Mouse (Mus musculus) testis, postnatal 10 days (tissue): ENCODE results near the gene Ppp4r4.
"Not testable (repeated sequence)": the region's sequence is repeated elsewhere in the genome, so short reads cannot be mapped to it uniquely, and the experiment has no call there.

ENCODE experiments used
- DNase-seq: peaks from one replicate; pipeline ENCODE4 v3.0.0; 2021; ENCODE audit warnings: low spot score

Ppp4r4 gene

DNA sequence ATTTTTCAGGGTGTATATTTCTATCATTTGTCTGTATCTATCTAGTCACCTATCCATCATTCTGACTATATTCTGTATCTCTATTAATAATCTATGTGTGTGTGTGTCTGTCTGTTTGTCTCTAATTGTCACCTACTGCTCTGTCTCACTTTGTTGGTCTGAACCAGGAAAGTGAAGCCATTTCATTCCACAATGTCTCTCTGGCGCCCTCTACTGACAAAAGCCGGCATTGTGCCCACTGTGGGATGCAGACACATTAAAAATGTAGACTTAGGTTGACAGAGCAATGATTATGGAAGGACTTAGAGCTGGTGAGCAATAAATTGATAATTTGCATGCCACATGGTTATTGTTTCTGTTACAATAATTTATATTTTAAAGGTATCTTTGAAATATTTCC is 111.3 kb downstream of the Ppp4r4 start:
- DNase-seq, result peak; percentile 95

DNA sequence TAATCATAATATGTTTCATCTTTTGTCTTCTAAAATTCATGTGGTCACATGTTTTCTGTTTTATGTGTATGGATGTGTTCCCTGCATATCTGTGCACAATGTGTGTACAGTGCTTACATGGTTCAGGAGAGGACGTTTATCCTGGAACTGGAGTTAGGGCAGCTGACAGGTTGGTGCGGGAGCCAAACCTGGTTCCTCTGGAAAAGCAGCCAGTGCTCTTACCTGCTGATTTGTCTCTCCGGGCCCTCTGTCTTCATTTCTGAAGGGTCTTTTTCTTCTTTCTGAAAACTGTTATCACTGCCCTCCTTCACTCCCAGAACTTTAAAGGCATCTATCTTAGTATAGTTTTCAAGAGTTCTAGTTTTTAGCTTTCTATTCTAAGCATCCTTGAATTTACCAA is 111.7 kb downstream of the Ppp4r4 start:
- DNase-seq, result no peak

DNA sequence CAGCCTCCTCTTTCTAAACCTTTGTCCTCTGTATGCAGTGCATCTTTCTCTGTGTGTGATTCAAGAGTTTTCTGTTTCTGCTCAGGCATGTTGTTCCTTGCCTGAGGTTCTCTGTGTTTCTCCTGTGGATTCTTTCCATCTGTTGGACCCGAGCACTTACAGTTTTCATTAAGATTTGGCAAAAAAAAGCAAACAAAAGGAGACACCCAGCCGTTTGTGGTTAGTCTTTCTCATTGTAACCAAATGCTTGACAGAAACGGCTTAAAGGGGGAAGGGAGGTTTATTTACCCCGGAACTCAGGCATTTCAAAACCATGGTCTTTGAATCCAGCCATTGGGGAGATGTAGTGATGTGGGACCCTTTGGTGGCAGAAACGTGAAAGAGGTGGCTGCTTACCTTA is 112.5 kb downstream of the Ppp4r4 start:
- DNase-seq, result no peak

DNA sequence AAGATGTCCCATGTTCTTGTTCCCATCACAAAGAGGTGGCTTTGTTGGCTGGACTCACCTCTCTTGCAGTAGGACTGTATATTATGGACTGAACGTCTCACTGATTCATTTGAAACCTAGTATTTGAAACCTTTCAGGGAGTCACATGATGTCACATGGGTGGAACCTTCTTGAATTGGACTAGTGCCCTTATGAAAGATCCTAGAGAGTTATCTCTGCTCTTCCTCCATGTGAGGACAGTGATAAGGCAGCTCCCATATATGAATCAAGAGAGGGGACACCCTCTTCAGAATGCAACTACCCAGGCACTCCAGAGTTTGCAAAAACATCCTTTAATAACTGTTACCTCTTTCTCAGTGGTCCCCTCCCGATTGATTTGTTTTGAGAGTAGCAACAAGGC is 114.2 kb downstream of the Ppp4r4 start:
- DNase-seq, result no peak

DNA sequence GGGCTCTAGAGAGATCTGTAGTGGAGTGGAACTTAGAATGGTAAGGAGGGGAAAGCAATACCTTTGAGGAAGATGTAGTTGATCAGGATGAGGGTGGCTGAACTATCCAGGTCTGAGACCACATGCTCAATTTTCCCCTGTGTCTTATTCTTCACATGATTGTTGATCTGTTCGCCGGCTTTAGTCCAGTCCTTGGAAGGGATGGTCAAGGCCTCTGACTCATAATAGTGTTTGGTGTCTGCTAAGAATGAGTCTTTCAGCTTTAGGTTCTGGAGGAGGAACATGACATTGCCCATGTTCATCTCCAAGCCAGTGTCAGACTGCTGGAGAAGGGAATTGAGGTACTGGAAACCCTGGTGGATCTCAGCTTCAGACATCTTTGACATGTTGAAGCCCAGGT is 121.8 kb downstream of the Ppp4r4 start:
- no peak for DNase-seq

DNA sequence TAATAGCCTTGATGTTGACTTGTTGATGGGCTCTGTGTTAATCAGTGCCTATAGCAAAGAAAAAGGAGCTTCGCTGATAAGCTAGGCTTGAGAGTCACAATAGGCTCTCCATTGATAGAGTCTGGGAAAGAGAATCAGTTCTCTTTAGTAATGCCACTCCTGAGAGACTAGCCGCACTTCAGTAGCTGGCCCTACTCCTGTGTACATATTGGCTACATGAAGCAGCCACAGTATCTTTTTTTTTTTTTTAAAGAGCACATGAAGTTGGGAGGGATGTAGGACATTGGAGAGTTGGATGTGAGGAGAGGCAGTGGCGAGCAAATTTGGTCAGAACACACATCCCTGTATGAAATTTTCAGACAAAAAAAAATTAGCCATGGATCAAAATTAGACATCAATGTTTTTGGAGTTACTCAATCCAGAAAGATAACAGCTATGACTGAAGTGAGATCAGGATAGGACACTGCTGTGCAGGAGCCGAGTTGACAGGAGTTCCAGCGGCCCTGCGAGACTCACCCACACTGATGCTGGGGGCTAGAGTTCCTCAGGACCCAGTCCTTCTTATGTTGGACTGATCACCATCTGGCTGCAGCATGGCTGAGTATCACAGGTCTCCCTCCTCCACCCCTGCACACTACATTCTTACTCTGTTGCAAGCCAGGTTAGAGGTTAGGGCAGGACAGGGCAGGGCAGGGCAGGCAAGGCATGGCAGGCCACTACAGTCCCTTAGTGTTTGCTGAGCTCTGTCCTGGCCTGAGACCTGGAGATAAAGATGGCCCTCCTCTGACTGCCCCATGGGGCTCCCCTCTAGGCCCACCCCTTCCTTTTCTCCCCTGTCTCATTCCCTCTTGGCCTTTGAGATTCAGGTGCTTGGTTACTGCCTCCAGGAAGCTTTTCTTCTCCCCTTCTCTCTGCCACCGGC is 123.3 kb downstream of the Ppp4r4 start:
- no peak for DNase-seq

DNA sequence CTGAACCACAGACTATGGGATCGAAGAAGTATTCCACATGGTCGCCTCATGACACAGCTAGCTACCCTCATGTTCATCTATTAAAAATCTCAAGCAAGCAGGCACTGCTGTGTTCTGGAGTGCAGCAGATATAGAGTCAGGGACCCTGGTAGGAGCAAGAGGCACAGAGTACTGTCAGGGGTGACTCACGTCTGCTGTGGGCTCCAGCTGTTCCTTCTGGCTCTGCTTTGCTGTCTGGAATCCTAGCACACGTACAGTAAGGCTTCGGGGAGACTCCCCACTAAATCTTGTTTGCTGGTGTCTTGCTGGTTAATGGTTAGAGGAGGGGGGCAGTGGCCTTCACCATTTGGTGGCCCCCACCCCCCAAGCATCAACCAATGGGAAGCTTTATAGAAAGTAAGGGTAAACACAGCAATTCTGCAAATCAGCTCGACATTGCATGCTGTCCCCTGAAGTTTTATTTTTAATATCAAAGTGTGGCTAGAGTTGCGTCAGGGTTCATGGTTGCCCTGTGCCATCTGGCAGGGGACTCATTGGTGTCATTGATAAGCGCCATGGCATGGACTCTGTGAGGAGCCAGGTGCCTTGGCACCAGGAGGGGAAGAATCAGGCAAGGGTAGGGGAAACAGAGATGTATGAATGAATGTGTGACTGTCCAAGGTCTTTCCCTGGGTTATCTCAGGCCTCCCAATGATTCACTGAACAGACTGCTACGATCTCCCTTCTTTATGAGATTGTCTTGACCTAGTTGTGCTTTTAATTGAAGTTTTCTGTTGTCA is 125.0 kb downstream of the Ppp4r4 start, which contains the start of gene Serpina6:
Gene Serpina6, minus strand, starts transcription at position 365 of the 779 bp plus-strand sequence.
- DNase-seq, result no peak

DNA sequence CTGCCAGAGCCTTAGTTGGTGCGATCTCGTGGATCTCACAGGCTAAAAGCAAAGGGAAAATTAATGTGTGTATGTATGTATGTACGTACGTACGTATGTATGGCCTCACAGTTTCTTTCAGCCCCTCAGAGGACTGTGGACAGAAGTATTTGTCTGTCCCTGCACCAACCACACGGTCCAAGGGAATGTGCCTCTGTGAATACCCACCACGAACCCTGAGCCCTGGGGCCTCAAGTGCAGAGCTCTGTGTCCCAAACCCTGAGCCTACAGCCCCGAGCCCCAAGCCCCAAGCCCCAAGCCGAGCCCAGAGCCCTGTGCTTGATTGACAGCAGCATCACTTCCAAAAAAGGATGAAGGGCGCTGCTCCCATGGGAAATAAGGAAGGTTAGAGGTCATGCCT is 125.9 kb downstream of the Ppp4r4 start:
- DNase-seq, result no peak

DNA sequence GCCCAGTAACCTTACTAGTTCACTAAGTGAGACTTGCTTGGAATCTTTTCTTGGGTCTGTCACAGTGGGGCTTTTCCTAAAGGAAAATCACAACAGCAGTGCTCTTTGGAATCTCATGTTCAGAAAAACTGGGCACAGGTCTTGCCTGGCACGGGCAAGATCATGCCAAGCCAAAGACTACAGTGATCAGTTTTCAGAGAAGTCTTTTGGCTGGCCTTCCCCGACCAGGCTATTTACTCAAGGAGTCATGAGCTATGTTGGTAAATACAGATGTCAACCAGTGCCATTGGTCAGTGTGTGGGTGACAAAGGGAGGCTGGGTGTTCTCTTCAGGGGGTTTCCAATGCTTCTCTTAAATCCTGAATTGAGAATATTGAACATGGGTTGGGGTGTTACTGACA is 127.1 kb downstream of the Ppp4r4 start:
- DNase-seq, result no peak

DNA sequence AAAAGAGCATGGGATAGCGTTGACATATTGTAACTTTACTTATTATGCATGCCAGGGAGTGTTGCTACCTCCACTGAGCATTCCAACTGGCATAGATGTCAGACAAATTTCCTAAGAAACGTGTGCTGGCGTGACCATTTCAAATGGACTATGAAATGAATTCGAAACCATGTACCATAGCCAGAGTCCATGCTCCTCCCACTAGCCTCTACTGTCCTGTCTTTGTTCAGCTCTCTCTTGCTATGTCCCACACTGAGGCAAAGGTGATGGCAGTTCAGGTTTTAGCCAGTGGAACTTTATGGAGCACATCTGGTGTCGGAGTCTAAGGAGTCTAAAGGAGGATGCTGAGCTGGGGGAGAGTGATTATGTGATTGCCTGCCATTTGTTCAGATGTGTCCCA is 128.0 kb downstream of the Ppp4r4 start:
- DNase-seq, result no peak

DNA sequence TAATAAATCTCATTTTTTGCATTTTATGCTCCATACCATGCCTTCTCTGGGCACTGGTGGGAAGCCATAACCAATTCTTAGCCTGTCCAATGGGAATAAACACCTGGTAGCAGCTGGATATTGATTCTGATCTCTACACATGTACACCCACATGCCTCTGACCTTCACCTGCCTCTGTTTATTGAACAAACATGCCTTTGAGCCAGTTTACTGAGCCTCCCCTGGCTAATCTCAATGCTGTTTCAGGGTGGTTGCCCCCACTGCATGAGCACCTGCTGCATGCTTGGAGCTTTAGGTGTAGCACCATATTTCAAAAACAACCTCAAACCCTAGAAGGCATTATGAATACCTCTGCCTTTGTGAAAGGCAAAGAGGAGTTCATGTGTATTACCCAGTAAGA is 130.0 kb downstream of the Ppp4r4 start:
- not testable (repeated sequence) for DNase-seq
